Mouse (Mus musculus) C2C12 (cell line): Measurements from ENCODE around the gene Hs3st6. TPM values are rescaled to one million over a fixed set of nuclear protein-coding genes. Genes with fewer than 3 reads are reported as not detected.

Experiments
- H3K27me3 ChIP-seq: one replicate; pipeline ENCODE4 v1.6.1; 2011; ENCODE audit not compliant: control insufficient read depth, insufficient read depth, insufficient read length
- H3K36me3 ChIP-seq: one replicate; pipeline ENCODE4 v1.6.1; 2011; ENCODE audit not compliant: control insufficient read depth, insufficient read depth
- H3K4me3 ChIP-seq: one replicate; pipeline ENCODE4 v1.5.1; 2011; ENCODE audit warnings: mild to moderate bottlenecking, control low read depth; ENCODE audit not compliant: poor library complexity, insufficient read depth, severe bottlenecking
- H3K79me2 ChIP-seq: one replicate; pipeline ENCODE4 v1.6.1; 2011; ENCODE audit not compliant: control insufficient read depth, insufficient read depth
- H3K79me3 ChIP-seq: one replicate; pipeline ENCODE4 v1.6.1; 2011; ENCODE audit warnings: low read depth, control low read depth
- H3ac ChIP-seq: one replicate; pipeline ENCODE3; 2011; ENCODE audit warnings: low read depth; ENCODE audit not compliant: control insufficient read depth, insufficient read length
- CEBPB ChIP-seq: IDR thresholded peaks from one replicate; pipeline ENCODE4 v1.6.1; 2011; ENCODE audit warnings: low read depth, mild to moderate bottlenecking, control low read depth, moderate library complexity
- CTCF ChIP-seq: IDR thresholded peaks from one replicate; pipeline ENCODE4 v1.5.1; 2011; ENCODE audit not compliant: control insufficient read depth, insufficient read depth, insufficient read length
- FOSL1 ChIP-seq: IDR thresholded peaks from one replicate; pipeline ENCODE4 v1.8.0; 2011; ENCODE audit warnings: mild to moderate bottlenecking, low read length; ENCODE audit not compliant: poor library complexity, insufficient read depth, severe bottlenecking
- MAX ChIP-seq: IDR thresholded peaks from one replicate; pipeline ENCODE4 v1.6.1; 2011; ENCODE audit warnings: mild to moderate bottlenecking, control low read depth
- MYOD1 ChIP-seq: IDR thresholded peaks from one replicate; pipeline ENCODE4 v1.6.1; 2011; ENCODE audit warnings: low read depth; ENCODE audit not compliant: control insufficient read depth, insufficient read length
- MYOG ChIP-seq: IDR thresholded peaks from one replicate; pipeline ENCODE4 v1.6.1; 2011; ENCODE audit not compliant: control insufficient read depth, insufficient read length; ENCODE audit errors: extremely low read depth
- USF1 ChIP-seq: IDR thresholded peaks from one replicate; pipeline ENCODE4 v1.6.1; 2011; ENCODE audit warnings: low read depth, mild to moderate bottlenecking, control low read depth, moderate library complexity
- long read RNA-seq, 2 experiments: library from polyadenylated mRNA; unstranded; transcript quantifications; one replicate each; pipeline ENCODE4 v2.0.0; 2019 to 2020
- polyA plus RNA-seq: library from polyadenylated mRNA; unstranded; fragments of >200 nt; fragmentation: generic; extraction: Trizol; gene quantifications from one replicate; pipeline ENCODE4 v1.2.1, GENCODE M21; 2012; ENCODE audit warnings: missing spikeins

The Hs3st6 gene
- polyA plus RNA-seq, result not detected
- long read RNA-seq, experiment 1, result 0 reads
- long read RNA-seq, experiment 2, result 0 reads

GRCm38 (mm10) chr17:24752415-24753394, at the start of gene Hs3st6:
Gene Hs3st6 (plus strand): TSS chr17:24752988.
- Histone ChIP-seq H3K36me3 (no peaks in the 10 kb centered on the region), H3K4me3 (no peak within 1 kb of the TSS), H3K79me2 (no peaks in the 10 kb centered on the region), H3K79me3 (no peaks in the 10 kb centered on the region), H3ac (peak within 1 kb of the TSS; percentile 26), H3K27me3 (peaks cover 71% of the 10 kb centered on the region)
- TF ChIP-seq MAX (no peak), MYOD1 (no peak), MYOG (no peak), FOSL1 (no peak), CEBPB (no peak)

GRCm38 (mm10) chr17:24705821-24706220, 47.0 kb upstream of the Hs3st6 start:
- H3K27me3 ChIP-seq, result no peaks in the 10 kb centered on the region

GRCm38 (mm10) chr17:24706982-24707800, 45.6 kb upstream of the Hs3st6 start, which contains the start of gene Tbl3:
Gene Tbl3 (minus strand): TSS chr17:24707660.
- H3K27me3 ChIP-seq, result no peaks in the 10 kb centered on the region
- peak; percentile 78 for TF ChIP-seq MAX
- no peak for TF ChIP-seq MYOG
- H3K36me3 ChIP-seq, result peaks cover 27% of the 10 kb centered on the region
- peak within 1 kb of the TSS; percentile 86 for H3ac ChIP-seq
- peaks cover 19% of the 10 kb centered on the region for H3K79me3 ChIP-seq
- H3K79me2 ChIP-seq, result peaks cover 25% of the 10 kb centered on the region
- H3K4me3 ChIP-seq, result peak within 1 kb of the TSS; percentile 96

More at GRCm38 (mm10) chr17:24705821-24706220, 47.0 kb upstream of the Hs3st6 start:
- H3K36me3 ChIP-seq, result peaks cover 40% of the 10 kb centered on the region
- no peak for TF ChIP-seq FOSL1
- no peak for TF ChIP-seq USF1
- TF ChIP-seq CTCF, result no peak
- TF ChIP-seq MAX, result no peak
- no peak for TF ChIP-seq MYOD1
- no peak for TF ChIP-seq MYOG
- no peak for TF ChIP-seq CEBPB
- H3K79me3 ChIP-seq, result peaks cover 19% of the 10 kb centered on the region
- no peak overlapping the region for H3K4me3 ChIP-seq
- peaks cover 25% of the 10 kb centered on the region for H3K79me2 ChIP-seq
- H3ac ChIP-seq, result peak overlapping the region; percentile 53

- Histone ChIP-seq H3K36me3 (peaks cover 21% of the 10 kb centered on the region), H3K27me3 (no peaks in the 10 kb centered on the region), H3ac (peak overlapping the region; percentile 86), H3K4me3 (peak overlapping the region; percentile 96), H3K79me2 (peaks cover 25% of the 10 kb centered on the region), H3K79me3 (peaks cover 19% of the 10 kb centered on the region)
- TF ChIP-seq FOSL1 (no peak), CTCF (no peak), MYOD1 (no peak), MAX (no peak), USF1 (no peak)
Measured at GRCm38 (mm10) chr17:24707801-24708425, 44.9 kb upstream of the Hs3st6 start.

DNA sequence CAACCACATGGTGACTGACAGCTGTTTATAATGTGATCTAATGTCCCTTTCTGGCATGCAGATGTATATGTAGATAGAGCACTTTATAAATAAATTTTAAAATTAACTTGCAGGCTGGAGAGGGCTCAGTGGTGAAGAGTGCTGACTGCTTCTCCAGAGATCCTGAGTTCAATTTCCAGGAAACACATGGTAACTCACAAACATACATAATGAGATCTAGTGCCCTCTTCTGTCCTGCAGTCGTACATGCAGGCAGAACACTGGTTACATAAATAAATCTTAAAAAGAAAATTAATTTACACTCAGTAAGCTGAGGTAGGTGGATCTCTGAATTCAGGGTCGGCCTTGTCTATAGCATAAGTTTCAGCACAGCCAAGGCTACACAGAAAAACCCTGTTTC, 44.1 kb upstream of the Hs3st6 start:
- TF ChIP-seq MYOG, result no peak
- TF ChIP-seq CEBPB, result no peak
- TF ChIP-seq MAX, result no peak
- no peak for TF ChIP-seq FOSL1
- TF ChIP-seq USF1, result no peak
- TF ChIP-seq CTCF, result no peak
- no peak for TF ChIP-seq MYOD1
- Histone ChIP-seq H3K79me3 (peaks cover 19% of the 10 kb centered on the region), H3K79me2 (peaks cover 25% of the 10 kb centered on the region), H3K36me3 (peaks cover 19% of the 10 kb centered on the region), H3K4me3 (no peak overlapping the region), H3ac (no peak overlapping the region), H3K27me3 (no peaks in the 10 kb centered on the region)
